Comparison of ENCODE assay signal across 8 mouse cellular contexts in genomic region chr3:79590863-79591792, GRCm38 (mm10). TPM values are rescaled to one million over a fixed set of nuclear protein-coding genes. Genes with fewer than 3 reads are reported as not detected.
DNase-seq lines count a peak whose midpoint lies in the region; ATAC-seq and TF ChIP-seq lines count a peak whose summit lies in the region.

Gene Ppid (plus strand): TSS chr3:79591342.

- ATAC-seq in CD4-positive, CD25-positive, alpha-beta regulatory T cell, adult 4 months: peak; percentile 91
- peak; percentile 84 for ATAC-seq in heart, embryonic 14.5 days (ENCODE audit: insufficient number of reproducible peaks, insufficient read depth, low FRiP score, low read depth)
- peak; percentile 89 for ATAC-seq in liver, embryonic 15.5 days (ENCODE audit: insufficient read depth)
- peak; percentile 90 for ATAC-seq in neural tube, embryonic 13.5 days (ENCODE audit: low read depth)

- peak; percentile 19 for DNase-seq in fat pad, adult 2 months (ENCODE audit: extremely low read depth, low read depth, low spot score)
- DNase-seq in kidney, postnatal 14 days: peak; percentile 85

- peaks cover 29% of the 10 kb centered on the region for H3K36me3 ChIP-seq in heart, embryonic 14.5 days (ENCODE audit: control insufficient read depth, insufficient read depth, low read length)
- H3K36me3 ChIP-seq in liver, embryonic 15.5 days (replicated peaks): peaks cover 29% of the 10 kb centered on the region
- peaks cover 22% of the 10 kb centered on the region for H3K36me3 ChIP-seq in neural tube, embryonic 13.5 days
- no peaks in the 10 kb centered on the region for H3K36me3 ChIP-seq in testis, adult 2 months (ENCODE audit: control insufficient read depth, insufficient read depth, low read length)

- peak within 1 kb of the TSS; percentile 76 for H3K27ac ChIP-seq in brown adipose tissue, adult 24 weeks (replicated peaks; ENCODE audit: low read depth, low read length)
- peak within 1 kb of the TSS; percentile 69 to 83 for H3K27ac ChIP-seq in heart, embryonic 14.5 days (replicated peaks in 1 of 2; ENCODE audit: control insufficient read depth in 1 of 2, insufficient read depth in 1 of 2, low read depth in 2 of 2, low read length in 2 of 2)
- H3K27ac ChIP-seq in liver, embryonic 15.5 days (replicated peaks): peak within 1 kb of the TSS; percentile 89
- peak within 1 kb of the TSS; percentile 82 for H3K27ac ChIP-seq in neural tube, embryonic 13.5 days (replicated peaks)
- H3K27ac ChIP-seq in testis, adult 2 months (ENCODE audit: control insufficient read depth, insufficient read depth, low read depth, low read length): peak within 1 kb of the TSS; percentile 91

- H3K9ac ChIP-seq in heart, embryonic 14.5 days (ENCODE audit: low read length): peak within 1 kb of the TSS; percentile 95
- peak within 1 kb of the TSS; percentile 93 for H3K9ac ChIP-seq in liver, embryonic 15.5 days
- H3K9ac ChIP-seq in neural tube, embryonic 13.5 days: peak within 1 kb of the TSS; percentile 85

- TF ChIP-seq CTCF in testis, adult 2 months (IDR thresholded peaks at IDR 0.05; ENCODE audit: control insufficient read depth, insufficient read depth, insufficient replicate concordance, low read depth, low read length): no peak

- peak within 1 kb of the TSS; percentile 79 for H3K4me2 ChIP-seq in heart, embryonic 14.5 days (ENCODE audit: low read length)
- H3K4me2 ChIP-seq in liver, embryonic 15.5 days: peak within 1 kb of the TSS; percentile 74
- H3K4me2 ChIP-seq in neural tube, embryonic 13.5 days: peak within 1 kb of the TSS; percentile 90

- TF ChIP-seq POLR2A in testis, adult 2 months (IDR thresholded peaks at IDR 0.05; ENCODE audit: control insufficient read depth, low read depth, low read length): peak; percentile 87

- no peaks in the 10 kb centered on the region for H3K4me1 ChIP-seq in brown adipose tissue, adult 24 weeks (ENCODE audit: control insufficient read depth, insufficient read depth, insufficient read length, low read length)
- H3K4me1 ChIP-seq in heart, embryonic 14.5 days (ENCODE audit: control insufficient read depth in 2 of 2, insufficient read depth in 2 of 2, low read length in 2 of 2): peaks cover 0 to 10% of the 10 kb centered on the region in 2 experiments; a peak in 2 of 4 replicates
- H3K4me1 ChIP-seq in liver, embryonic 15.5 days (replicated peaks): peaks cover 39% of the 10 kb centered on the region
- H3K4me1 ChIP-seq in neural tube, embryonic 13.5 days (replicated peaks): peaks cover 19% of the 10 kb centered on the region
- H3K4me1 ChIP-seq in testis, adult 2 months (ENCODE audit: control insufficient read depth, insufficient read depth, low read length): peaks cover 2% of the 10 kb centered on the region; the same call in 1 of the 2 replicates

- no peaks in the 10 kb centered on the region for H3K9me3 ChIP-seq in heart, embryonic 14.5 days (ENCODE audit: control insufficient read depth, low read length)
- H3K9me3 ChIP-seq in liver, embryonic 15.5 days (replicated peaks): no peaks in the 10 kb centered on the region
- H3K9me3 ChIP-seq in neural tube, embryonic 13.5 days: no peaks in the 10 kb centered on the region

- H3K27me3 ChIP-seq in heart, embryonic 14.5 days (ENCODE audit: control insufficient read depth, insufficient read depth, low read length): no peaks in the 10 kb centered on the region
- no peaks in the 10 kb centered on the region for H3K27me3 ChIP-seq in liver, embryonic 15.5 days
- H3K27me3 ChIP-seq in neural tube, embryonic 13.5 days: no peaks in the 10 kb centered on the region
- H3K27me3 ChIP-seq in testis, adult 2 months (ENCODE audit: control insufficient read depth, insufficient read depth, low read length): no peaks in the 10 kb centered on the region

- 2% methylated on average over 63 of the region's 63 CpGs for whole genome bisulfite sequencing in heart, embryonic 14.5 days
- 2% methylated on average over 63 of the region's 63 CpGs for WGBS in liver, embryonic 15.5 days (ENCODE audit: insufficient replicate concordance)
- 3% methylated on average over 63 of the region's 63 CpGs for WGBS in neural tube, embryonic 13.5 days

- peak within 1 kb of the TSS; percentile 78 for H3K4me3 ChIP-seq in brown adipose tissue, adult 24 weeks (ENCODE audit: insufficient read depth, low read depth, low read length)
- peak within 1 kb of the TSS; percentile 82 to 90 for H3K4me3 ChIP-seq in heart, embryonic 14.5 days (ENCODE audit: control insufficient read depth in 1 of 2, insufficient read depth in 1 of 2, low read depth in 1 of 2, low read length in 2 of 2)
- H3K4me3 ChIP-seq in liver, embryonic 15.5 days (replicated peaks): peak within 1 kb of the TSS; percentile 96
- H3K4me3 ChIP-seq in neural tube, embryonic 13.5 days: peak within 1 kb of the TSS; percentile 92
- H3K4me3 ChIP-seq in testis, adult 2 months (ENCODE audit: control insufficient read depth, low read depth, low read length): peak within 1 kb of the TSS; percentile 96

RNA-seq across cellular contexts. Expression of gene Ppid, which starts in this region (rescaled TPM):
- polyA plus RNA-seq in CD4-positive, CD25-positive, alpha-beta regulatory T cell, adult 4 months (2017; shearing (Covaris generic)): 100 to 1,000 TPM; 127 to 128 TPM
- 28.0 and 50.8 TPM in 2 replicates for polyA plus RNA-seq in brown adipose tissue, adult 24 weeks (2012; ENCODE audit: insufficient read depth, insufficient read length, missing spikeins)
- 95.6 and 95.7 TPM in 2 replicates for polyA plus RNA-seq in heart, embryonic 14.5 days (2014; fragmentation: Nextera tagmentation; extraction: Ambion mirVana)
- polyA plus RNA-seq in liver, embryonic 15.5 days (2015; fragmentation: Nextera tagmentation; extraction: Ambion mirVana): 89.7 and 91.5 TPM in 2 replicates
- 161 and 165 TPM in 2 replicates for polyA plus RNA-seq in neural tube, embryonic 13.5 days (2015; fragmentation: Nextera tagmentation; extraction: Ambion mirVana)
- 12.1 and 15.0 TPM in 2 replicates for polyA plus RNA-seq in testis, adult 2 months (2012; rRNA removed)

Comparison
In these comparisons a context has a peak if more than half of its experiments do, and no peak if none do; other contexts are left out.
1. Peak in every context shown above with its lines: DNase-seq, ATAC-seq, H3K4me3 ChIP-seq and H3K27ac ChIP-seq.